Mouse (Mus musculus) monocyte, adult 2 months (primary cell): Measurements from ENCODE around the gene Cog4.
"Not testable (repeated sequence)": the region's sequence is repeated elsewhere in the genome, so short reads cannot be mapped to it uniquely, and the experiment has no call there.

Experiments
- DNase-seq, 2 experiments: peaks; one replicate each; pipeline ENCODE4 v3.0.0; 2022; ENCODE audit warnings: low spot score in 2 of 2, low read depth in 1 of 2

Cog4 gene

DNA sequence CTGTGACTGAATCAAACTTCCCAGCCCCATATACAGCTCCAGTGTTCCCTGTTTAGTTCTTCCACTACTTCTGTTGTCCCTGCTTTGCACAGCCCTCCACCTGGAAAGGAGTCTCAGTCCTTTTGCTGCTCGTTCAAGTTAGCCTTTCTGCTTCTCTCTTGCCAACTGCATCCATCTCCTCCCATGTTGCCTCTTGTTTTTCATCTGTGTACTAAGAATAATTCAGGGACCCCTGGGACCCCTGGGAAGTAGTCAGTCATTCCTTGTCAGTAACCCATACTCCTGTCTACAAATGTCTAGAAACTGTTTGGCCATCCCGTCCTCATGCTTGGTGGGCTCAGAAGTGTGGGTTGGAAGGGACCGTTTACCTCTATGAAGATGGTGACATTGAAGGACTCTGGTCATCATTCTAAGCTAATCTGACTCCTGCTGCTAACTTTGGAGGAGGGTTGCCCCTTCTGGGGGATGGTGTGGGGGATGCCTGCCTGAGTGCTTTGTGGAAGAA, 74.4 kb downstream of the Cog4 start:
- no peak for DNase-seq

DNA sequence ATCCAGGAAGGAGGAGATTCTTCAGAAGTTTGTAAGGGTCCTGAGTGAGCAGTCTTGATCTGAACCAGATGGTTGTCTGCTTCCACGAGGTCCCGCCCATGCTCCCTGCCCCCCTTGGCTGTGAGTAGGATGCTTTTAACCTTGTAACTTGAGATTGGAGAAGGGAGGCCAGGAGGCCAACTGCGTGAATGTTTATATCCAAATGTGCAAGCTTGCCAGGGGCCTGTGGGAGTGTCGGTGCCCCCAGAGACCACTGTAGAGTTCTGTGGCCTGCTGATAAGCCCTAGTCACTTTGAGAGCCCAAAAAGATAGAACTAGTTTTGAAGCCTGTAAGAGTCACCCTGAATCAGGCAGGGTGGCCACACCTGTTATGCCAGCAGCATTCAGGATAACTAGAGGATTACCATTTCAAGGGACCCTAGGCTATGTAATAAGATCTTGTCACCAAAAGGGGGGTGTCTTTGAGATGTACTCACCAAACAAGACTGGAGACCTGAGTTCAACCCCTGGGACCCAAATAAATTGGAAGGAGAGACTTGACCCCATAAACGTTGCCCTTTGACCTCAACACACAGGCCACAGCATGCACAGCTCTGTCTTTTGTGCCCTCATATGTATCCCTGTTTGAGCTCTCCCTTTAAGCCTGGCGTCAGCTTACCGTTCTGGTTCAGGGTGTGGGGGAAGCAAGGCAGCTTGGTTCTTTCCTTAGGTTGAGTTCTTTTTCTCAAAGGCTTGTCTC, 75.3 kb downstream of the Cog4 start:
- no peak for DNase-seq

DNA sequence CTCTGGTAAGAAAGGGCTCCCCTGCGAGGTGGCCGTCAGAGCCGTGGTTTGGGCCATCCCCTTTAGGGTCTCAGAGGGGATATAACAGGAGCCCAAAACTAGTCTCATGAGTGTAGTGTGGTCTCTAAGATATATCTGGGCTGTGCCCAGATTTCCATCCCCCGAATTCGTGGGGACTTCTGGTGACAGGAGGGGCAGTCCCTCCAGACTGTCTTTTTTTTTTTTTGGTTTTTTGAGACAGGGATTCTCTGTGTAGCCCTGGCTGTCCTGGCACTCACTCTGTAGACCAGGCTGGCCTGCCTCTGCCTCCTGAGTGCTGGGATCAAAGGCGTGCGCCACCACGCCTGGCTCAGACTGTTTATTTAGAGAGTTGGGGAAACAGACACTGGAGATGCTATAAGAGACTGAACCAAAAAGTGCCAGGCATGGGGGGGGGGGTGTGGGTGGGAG, 79.3 kb downstream of the Cog4 start:
- DNase-seq, result no peak

DNA sequence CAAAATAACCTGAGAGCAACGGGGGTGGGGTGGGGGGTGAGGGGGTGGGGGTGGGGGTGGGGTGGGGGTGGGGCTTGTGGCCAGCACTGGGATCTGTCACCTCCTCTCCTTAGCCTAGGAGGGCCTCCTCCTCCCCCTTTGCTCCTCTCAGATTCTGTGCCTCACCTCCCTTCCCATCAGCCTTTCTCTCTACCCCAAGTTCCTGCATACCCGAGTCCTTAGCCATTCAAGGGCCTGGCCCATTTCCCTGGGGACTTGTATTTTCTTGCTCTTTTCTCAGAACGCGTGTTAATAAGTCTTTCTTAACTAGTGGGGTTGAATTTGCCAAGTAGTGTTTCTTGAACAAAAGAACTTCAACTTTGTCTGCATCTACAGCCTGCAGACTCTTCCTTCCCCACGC, 80.3 kb downstream of the Cog4 start:
- DNase-seq, result no peak

DNA sequence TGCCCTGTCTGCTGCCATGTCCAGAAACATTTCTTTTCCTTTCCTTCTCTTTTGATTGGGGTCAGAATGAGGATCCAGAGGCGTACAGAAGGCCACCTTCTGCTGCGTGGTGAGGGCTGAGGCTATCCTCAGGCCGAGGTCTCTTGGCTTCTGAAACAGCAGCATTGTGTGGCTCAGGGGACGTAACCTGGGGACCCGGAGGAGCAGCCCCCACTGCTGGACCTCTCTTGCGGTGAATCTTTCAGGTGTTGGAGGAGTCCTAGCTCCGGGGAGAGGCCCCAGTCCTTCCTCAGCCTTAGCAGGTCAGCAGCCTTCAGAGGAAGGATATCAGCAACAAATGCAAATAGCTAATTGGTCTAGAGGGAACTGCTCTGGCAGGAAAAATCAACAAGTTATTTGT, 82.0 kb downstream of the Cog4 start:
- DNase-seq, result no peak

DNA sequence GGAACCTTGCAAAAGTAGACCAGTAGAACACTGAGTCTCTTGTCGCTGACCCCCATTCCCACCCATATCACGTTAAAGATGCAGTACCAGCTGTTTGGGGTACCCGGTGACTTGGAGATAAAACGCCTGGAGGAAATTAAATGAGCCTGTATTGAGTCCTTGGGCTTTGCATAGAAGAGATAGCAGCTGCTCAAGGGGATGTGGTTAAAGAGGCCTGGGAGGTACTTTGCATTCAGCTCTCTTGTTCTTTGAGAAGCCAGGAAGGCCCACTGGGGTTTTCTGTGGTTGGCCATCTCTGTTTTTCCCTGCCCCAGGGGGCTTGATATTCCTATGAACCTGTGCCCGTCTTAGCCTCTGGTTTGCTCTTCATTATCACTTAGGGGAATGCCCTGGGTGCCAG, 82.7 kb downstream of the Cog4 start:
- no peak for DNase-seq

DNA sequence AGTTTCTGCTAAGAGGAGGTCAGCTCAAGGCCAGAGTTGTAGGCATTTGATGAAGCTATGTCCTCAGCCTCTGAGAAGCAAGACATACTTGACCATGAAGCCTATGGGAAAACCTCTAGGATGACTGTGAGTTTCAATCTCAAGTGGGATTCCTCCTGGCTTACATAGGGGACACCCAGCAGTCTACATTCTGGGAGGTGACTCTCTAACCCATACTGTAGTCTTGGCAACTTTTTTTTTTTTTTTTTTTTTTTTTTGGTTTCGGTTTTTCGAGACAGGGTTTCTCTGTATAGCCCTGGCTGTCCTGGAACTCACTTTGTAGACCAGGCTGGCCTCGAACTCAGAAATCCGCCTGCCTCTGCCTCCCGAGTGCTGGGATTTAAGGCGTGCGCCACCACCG, 83.3 kb downstream of the Cog4 start:
- DNase-seq, result not testable (repeated sequence)

DNA sequence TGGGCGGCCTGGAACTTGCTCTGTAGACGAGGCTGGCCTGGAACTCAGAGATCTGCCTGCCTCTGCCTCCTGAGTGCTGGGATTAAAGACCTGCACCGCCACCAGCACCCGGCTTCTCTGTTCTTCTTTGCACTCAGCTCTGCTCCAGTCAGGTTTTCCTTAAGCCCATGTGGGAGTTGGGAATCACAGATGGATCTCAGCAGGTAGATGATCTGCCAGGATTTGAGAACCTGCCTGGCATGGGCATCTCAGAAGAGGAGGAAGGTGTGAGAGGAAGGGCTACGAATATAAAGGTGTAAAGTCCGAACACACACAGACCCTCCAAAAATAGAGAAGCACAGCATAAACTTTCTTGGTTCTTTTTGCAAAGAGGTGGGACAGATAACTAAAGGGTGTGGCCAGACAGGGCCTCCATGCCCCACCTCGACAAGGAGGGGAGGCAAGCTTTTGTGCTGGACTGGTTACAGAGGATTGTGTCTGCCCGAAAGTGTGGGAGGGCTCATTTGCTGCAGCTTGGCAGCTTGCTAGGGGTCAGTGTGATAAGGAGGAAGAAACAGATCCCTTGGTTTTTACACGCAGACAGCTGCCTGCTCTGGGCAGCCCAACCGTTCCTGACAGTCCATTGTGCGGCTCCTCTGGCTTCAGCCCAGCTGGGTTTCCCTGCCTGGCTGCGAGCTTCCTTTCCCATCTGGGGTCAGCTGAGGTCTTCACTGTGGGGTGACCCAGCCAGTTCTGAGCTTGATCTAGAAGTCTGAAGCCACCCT, 85.0 kb downstream of the Cog4 start:
- no peak for DNase-seq
